Mouse (Mus musculus): ENCODE measurements around the gene Fam50b. TPM values are rescaled to one million over a fixed set of nuclear protein-coding genes. Genes with fewer than 3 reads are reported as not detected.

The Fam50b gene
- polyA plus RNA-seq, 1 experiment from 2014 or later: 0.16 TPM

- no peaks in the 10 kb centered on the region for H3K4me1 ChIP-seq (replicated peaks; ENCODE audit: control insufficient read depth, insufficient read depth, low read length)
- H3K36me3 ChIP-seq (ENCODE audit: control insufficient read depth, insufficient read depth): no peaks in the 10 kb centered on the region
- H3K9me3 ChIP-seq (ENCODE audit: control insufficient read depth): no peaks in the 10 kb centered on the region
- 14% methylated on average over 1 of the region's 1 CpGs for WGBS
- H3K27me3 ChIP-seq (replicated peaks; ENCODE audit: control insufficient read depth, insufficient read depth, low read length): no peaks in the 10 kb centered on the region
- H3K9ac ChIP-seq (ENCODE audit: low read depth, low read length): no peak overlapping the region
- no peak for ATAC-seq
- H3K4me2 ChIP-seq (replicated peaks; ENCODE audit: low read depth): no peak overlapping the region
- no peak overlapping the region for H3K4me3 ChIP-seq (ENCODE audit: low read depth, low read length)
- no peak overlapping the region for H3K27ac ChIP-seq (ENCODE audit: low read depth, low read length)
- TF ChIP-seq CTCF (IDR thresholded peaks at IDR 0.05; ENCODE audit: low read depth): no peak
These were observed 21.8 kb upstream of the Fam50b start for GRCm38 (mm10) chr13:34712881-34713280.

- H3K27ac ChIP-seq (ENCODE audit: low read depth, low read length): no peak overlapping the region
- H3K9ac ChIP-seq (ENCODE audit: low read depth, low read length): no peak overlapping the region
- no peaks in the 10 kb centered on the region for H3K9me3 ChIP-seq (ENCODE audit: control insufficient read depth)
- no peak overlapping the region for H3K4me2 ChIP-seq (replicated peaks; ENCODE audit: low read depth)
- ATAC-seq: no peak
- no peaks in the 10 kb centered on the region for H3K36me3 ChIP-seq (ENCODE audit: control insufficient read depth, insufficient read depth)
- 52% methylated on average over 7 of the region's 7 CpGs for WGBS
- TF ChIP-seq CTCF (IDR thresholded peaks at IDR 0.05; ENCODE audit: low read depth): no peak
- no peak overlapping the region for H3K4me3 ChIP-seq (ENCODE audit: low read depth, low read length)
- H3K27me3 ChIP-seq (replicated peaks; ENCODE audit: control insufficient read depth, insufficient read depth, low read length): no peaks in the 10 kb centered on the region
- H3K4me1 ChIP-seq (replicated peaks; ENCODE audit: control insufficient read depth, insufficient read depth, low read length): no peaks in the 10 kb centered on the region
These were observed 19.2 kb upstream of the Fam50b start for GRCm38 (mm10) chr13:34715437-34715838.

- no peak for TF ChIP-seq CTCF (IDR thresholded peaks at IDR 0.05; ENCODE audit: low read depth)
- Histone ChIP-seq H3K4me2 (replicated peaks; ENCODE audit: low read depth) (no peak overlapping the region; the same call in 1 of the 2 replicates), H3K27ac (ENCODE audit: low read depth, low read length) (no peak overlapping the region)
These were observed 9.6 kb upstream of the Fam50b start for GRCm38 (mm10) chr13:34724831-34725592.

GRCm38 (mm10) chr13:34725800-34726476, 8.7 kb upstream of the Fam50b start:
- 7% methylated on average over 9 of the region's 9 CpGs for WGBS
- Histone ChIP-seq H3K4me3 (ENCODE audit: low read depth, low read length) (0 out of 2 replicates have a peak overlapping the region, but pooled peaks have one; percentile 9), H3K4me2 (replicated peaks; ENCODE audit: low read depth) (peak overlapping the region; percentile 47), H3K4me1 (replicated peaks; ENCODE audit: control insufficient read depth, insufficient read depth, low read length) (peaks cover 4% of the 10 kb centered on the region; the same call in 1 of the 2 replicates), H3K27ac (ENCODE audit: low read depth, low read length) (no peak overlapping the region), H3K36me3 (ENCODE audit: control insufficient read depth, insufficient read depth) (no peaks in the 10 kb centered on the region), H3K9ac (ENCODE audit: low read depth, low read length) (no peak overlapping the region), H3K9me3 (ENCODE audit: control insufficient read depth) (no peaks in the 10 kb centered on the region), H3K27me3 (replicated peaks; ENCODE audit: control insufficient read depth, insufficient read depth, low read length) (no peaks in the 10 kb centered on the region)
- TF ChIP-seq CTCF (IDR thresholded peaks at IDR 0.05; ENCODE audit: low read depth): peak; percentile 34; the same call in 1 of the 2 replicates
- ATAC-seq: peak; percentile 69; the same call in 1 of the 2 replicates

More at GRCm38 (mm10) chr13:34724831-34725592, 9.6 kb upstream of the Fam50b start:
- Histone ChIP-seq H3K9me3 (ENCODE audit: control insufficient read depth) (no peaks in the 10 kb centered on the region), H3K4me3 (ENCODE audit: low read depth, low read length) (no peak overlapping the region), H3K27me3 (replicated peaks; ENCODE audit: control insufficient read depth, insufficient read depth, low read length) (no peaks in the 10 kb centered on the region), H3K36me3 (ENCODE audit: control insufficient read depth, insufficient read depth) (no peaks in the 10 kb centered on the region), H3K9ac (ENCODE audit: low read depth, low read length) (no peak overlapping the region), H3K4me1 (replicated peaks; ENCODE audit: control insufficient read depth, insufficient read depth, low read length) (peaks cover 4% of the 10 kb centered on the region; the same call in 1 of the 2 replicates)
- ATAC-seq: no peak
- WGBS: 58% methylated on average over 8 of the region's 8 CpGs

GRCm38 (mm10) chr13:34726477-34726805, 8.2 kb upstream of the Fam50b start:
- H3K9me3 ChIP-seq (ENCODE audit: control insufficient read depth): no peaks in the 10 kb centered on the region
- H3K27ac ChIP-seq (ENCODE audit: low read depth, low read length): no peak overlapping the region
- H3K9ac ChIP-seq (ENCODE audit: low read depth, low read length): no peak overlapping the region
- 0 out of 2 replicates have a peak overlapping the region, but pooled peaks have one; percentile 9 for H3K4me3 ChIP-seq (ENCODE audit: low read depth, low read length)
- H3K36me3 ChIP-seq (ENCODE audit: control insufficient read depth, insufficient read depth): no peaks in the 10 kb centered on the region
- peak; percentile 22; the same call in 1 of the 2 replicates for ATAC-seq
- no peak for TF ChIP-seq CTCF (IDR thresholded peaks at IDR 0.05; ENCODE audit: low read depth)
- H3K27me3 ChIP-seq (replicated peaks; ENCODE audit: control insufficient read depth, insufficient read depth, low read length): no peaks in the 10 kb centered on the region
- WGBS: 34% methylated on average over 8 of the region's 8 CpGs
- peaks cover 4% of the 10 kb centered on the region; the same call in 1 of the 2 replicates for H3K4me1 ChIP-seq (replicated peaks; ENCODE audit: control insufficient read depth, insufficient read depth, low read length)
- H3K4me2 ChIP-seq (replicated peaks; ENCODE audit: low read depth): peak overlapping the region; percentile 47

- no peak overlapping the region for H3K4me3 ChIP-seq (ENCODE audit: low read depth, low read length)
- ATAC-seq: no peak
- no peaks in the 10 kb centered on the region for H3K36me3 ChIP-seq (ENCODE audit: control insufficient read depth, insufficient read depth)
- WGBS: 95% methylated on average over 2 of the region's 2 CpGs
- H3K9me3 ChIP-seq (ENCODE audit: control insufficient read depth): no peaks in the 10 kb centered on the region
- no peaks in the 10 kb centered on the region for H3K27me3 ChIP-seq (replicated peaks; ENCODE audit: control insufficient read depth, insufficient read depth, low read length)
- H3K4me2 ChIP-seq (replicated peaks; ENCODE audit: low read depth): no peak overlapping the region
- peaks cover 4% of the 10 kb centered on the region; the same call in 1 of the 2 replicates for H3K4me1 ChIP-seq (replicated peaks; ENCODE audit: control insufficient read depth, insufficient read depth, low read length)
- TF ChIP-seq CTCF (IDR thresholded peaks at IDR 0.05; ENCODE audit: low read depth): peak; percentile 25; the same call in 1 of the 2 replicates
- no peak overlapping the region for H3K9ac ChIP-seq (ENCODE audit: low read depth, low read length)
- H3K27ac ChIP-seq (ENCODE audit: low read depth, low read length): no peak overlapping the region
These were observed 7.6 kb upstream of the Fam50b start for GRCm38 (mm10) chr13:34727060-34727459.
